Mouse (Mus musculus) testis, adult 10 weeks (tissue): ENCODE data around the gene Plekhb2. TPM values are rescaled to one million over a fixed set of nuclear protein-coding genes. Genes with fewer than 3 reads are reported as not detected.

Experiments used
- polyA plus RNA-seq: library from polyadenylated mRNA; stranded (reverse); fragments of 350-450 nt; fragmentation: Illumina TruSeq; extraction: RNeasy Lipid Tissue Mini Kit (QIAGEN cat#74804); gene quantifications from one replicate; pipeline ENCODE4 v1.2.3, GENCODE M21; 2014; ENCODE audit warnings: low read depth, low replicate concordance

The Plekhb2 gene
- polyA plus RNA-seq = 7.7 TPM

DNA sequence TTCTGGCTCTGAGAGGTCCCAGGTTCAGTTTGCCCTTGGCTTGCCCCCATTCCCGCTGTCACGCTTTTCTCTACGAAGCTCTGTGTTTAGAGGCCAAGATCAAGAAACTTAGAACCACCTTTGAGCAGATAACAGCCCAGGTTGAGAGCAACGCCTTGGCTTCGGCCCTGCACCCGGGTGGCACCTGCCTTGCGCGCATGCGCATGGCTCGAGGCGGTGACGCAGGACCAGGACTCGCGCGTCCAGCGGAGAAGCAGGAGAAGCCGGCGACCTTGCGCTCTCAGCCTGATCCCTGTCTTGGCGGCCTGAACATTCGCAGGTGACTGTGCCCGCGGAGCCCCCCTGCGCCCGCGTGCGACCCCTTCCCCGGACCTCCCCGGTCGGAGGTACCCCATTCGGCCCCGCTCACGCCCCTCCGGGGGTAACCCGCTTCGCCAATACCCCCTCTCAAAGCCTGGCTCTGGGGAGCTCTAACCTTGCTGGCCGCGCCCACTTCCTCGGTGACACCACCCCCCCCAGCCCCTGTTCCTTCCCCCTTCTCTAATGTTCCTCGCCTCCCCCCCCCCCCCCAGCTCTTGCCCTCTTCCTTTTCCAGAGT is at the start of gene Plekhb2:
Plekhb2 (plus strand) TSS at position 232 of the 598 bp plus-strand sequence.

DNA sequence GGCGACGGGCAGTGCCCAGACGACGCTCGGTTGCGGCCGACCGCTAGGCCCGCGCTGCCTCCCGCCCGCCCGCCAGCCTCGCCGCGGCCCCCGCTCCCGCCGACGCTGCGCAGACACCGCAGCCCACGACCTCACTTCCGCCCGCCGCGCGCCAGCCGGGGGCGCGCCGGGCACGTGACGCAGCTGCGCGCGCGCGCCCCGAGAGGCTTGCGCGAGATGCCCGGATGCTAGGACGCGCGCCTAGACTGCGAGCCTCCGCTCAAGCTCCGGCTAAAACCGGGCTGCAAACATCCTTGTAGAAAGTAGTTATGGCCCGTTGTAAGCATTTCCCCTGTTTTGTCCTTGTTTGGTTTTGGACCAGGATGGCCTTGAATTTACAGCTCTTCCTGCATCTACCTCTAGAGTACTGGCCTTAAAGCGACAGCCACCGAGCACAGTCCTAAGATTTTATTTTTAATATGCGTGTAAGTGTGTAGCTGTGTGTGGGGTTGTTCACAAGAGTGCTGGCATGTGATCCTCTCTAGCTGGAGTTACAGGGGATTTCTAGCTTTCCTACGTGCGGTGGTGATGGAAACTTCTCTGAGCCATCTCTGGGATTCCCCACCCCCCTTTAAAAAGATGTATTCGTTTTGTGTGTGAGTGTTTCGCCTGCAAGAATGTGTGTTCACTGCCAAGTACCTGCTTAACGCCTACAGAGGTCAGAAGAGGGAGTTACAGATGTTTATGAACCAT is 6.7 kb upstream of the Plekhb2 start, which contains the start of gene Fam168b:
Fam168b (minus strand) TSS at position 179 of the 732 bp plus-strand sequence.

Other genes starting within 250 kb of the Plekhb2 start
- gene Fam168b, start 6.9 kb upstream of the Plekhb2 start, polyA plus RNA-seq = 10.5 TPM